Mouse (Mus musculus): Measurements from ENCODE around the gene Agxt.

DNA sequence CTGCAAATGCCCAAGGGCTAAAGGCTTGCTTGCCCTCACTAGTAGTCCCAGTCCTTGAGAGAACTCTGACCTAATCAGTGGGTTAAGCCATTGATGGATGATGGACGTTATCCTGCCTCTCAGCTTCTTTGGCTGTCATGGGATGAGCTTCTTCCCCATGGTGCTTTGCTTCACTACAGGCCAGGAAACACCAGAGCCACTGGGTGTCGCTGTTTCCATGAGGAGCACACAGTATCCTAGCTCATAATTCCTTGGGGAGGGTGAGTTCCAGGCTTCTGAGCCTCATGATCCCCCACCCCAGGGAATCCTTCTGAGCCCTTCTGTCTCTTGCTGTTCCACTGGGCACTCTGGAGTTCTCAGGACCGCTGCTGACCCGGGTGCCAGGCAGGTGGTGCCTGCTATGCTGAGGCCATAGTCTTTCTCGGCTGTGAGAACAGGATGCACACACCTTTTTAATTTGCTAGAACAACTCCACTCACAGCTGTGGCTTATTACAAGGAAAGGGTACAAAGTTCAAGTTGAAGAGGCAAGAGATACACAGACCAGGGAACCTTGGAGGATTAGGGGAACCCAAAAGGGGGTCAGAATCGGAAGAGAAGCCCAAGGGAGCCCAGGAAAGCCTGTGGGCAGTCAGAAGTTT is 6.2 kb upstream of the Agxt start:
- TF ChIP-seq EP300 (IDR thresholded peaks at IDR 0.05; ENCODE audit: insufficient read depth, low read depth, low read length) (no peak), POLR2A (IDR thresholded peaks at IDR 0.05; ENCODE audit: insufficient read depth, low read length) (no peak)

All from ES-Bruce4 (cell line).